Mouse (Mus musculus) lung, postnatal 0 days (tissue): ENCODE measurements at regions not wholly inside any gene's neighbourhood (a gene's known extent, or its start where the extent isn't known, plus 50 kb on each side); places are given as distances from the start of the nearest gene placed in this dataset.

Experiments used
- CTCF ChIP-seq: IDR thresholded peaks from 2 replicates; pipeline ENCODE4 v1.5.1; 2016; ENCODE audit warnings: antibody characterized with exemption, mild to moderate bottlenecking
- EP300 ChIP-seq: IDR thresholded peaks from 2 replicates; pipeline ENCODE4 v1.6.1; 2016; ENCODE audit warnings: antibody characterized with exemption, mild to moderate bottlenecking, control low read depth

DNA sequence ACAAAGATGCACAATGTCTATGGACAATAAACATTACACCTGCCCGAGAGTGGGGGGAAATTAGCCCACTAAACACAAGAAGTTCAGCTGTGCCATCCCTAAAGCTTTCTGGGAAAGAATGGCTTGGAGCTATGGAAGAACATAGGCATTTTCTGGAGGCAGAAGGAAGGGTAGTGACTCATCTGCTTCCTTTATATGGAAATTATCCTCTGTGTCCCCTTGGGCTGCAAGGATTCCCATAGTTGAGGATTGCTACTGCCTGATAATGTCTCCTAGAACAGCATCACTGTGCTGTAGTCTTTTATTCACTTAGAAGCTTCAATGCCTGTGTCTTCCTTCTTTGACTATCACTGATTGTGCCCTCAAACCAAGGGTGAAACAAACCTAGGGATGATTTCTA lies 157.3 kb upstream of the Rnd3 start:
- no peak for TF ChIP-seq CTCF
- TF ChIP-seq EP300: no peak
